Mouse (Mus musculus) small intestine, adult 2 months (tissue): ENCODE measurements around the gene Utp20.

Experiments used
- CTCF ChIP-seq: fragments of 200-500 bp; IDR thresholded peaks from 2 replicates; pipeline ENCODE4 v1.5.1; 2012; ENCODE audit warnings: low read depth, mild to moderate bottlenecking, control low read depth, inconsistent platforms, low read length, moderate library complexity, mixed read lengths; ENCODE audit not compliant: insufficient replicate concordance, insufficient read length; ENCODE audit errors: extremely low read depth
- POLR2A ChIP-seq: fragments of 200-500 bp; IDR thresholded peaks from 2 replicates; pipeline ENCODE4 v1.6.1; 2012; ENCODE audit warnings: low read depth, mild to moderate bottlenecking, control low read depth, inconsistent platforms, low read length, moderate library complexity

GRCm38 (mm10) chr10:88827596-88827995, 992 bp upstream of the Utp20 start:
- no peak for TF ChIP-seq CTCF
- TF ChIP-seq POLR2A, result no peak
